Mouse (Mus musculus): ENCODE measurements at regions not wholly inside any gene's neighbourhood (a gene's known extent, or its start where the extent isn't known, plus 50 kb on each side); places are given as distances from the start of the nearest gene placed in this dataset.

DNA sequence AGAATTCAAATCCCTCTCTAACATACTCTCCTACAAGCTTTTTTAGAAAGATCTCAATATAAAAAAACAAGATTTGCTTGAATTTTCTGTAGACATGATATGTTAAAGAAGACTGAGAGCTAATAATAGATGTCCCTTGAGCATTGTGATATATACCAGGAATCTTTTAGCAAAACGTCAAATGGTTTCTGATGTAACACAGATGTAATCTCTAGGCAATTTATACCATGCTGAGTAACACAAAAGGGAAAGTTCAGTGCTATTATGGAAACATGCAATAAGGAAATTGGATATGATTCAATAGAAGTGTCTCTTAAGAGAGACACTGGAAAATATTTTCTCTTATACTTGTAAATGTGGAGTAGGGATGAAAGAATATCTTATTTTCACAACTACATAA, 434.8 kb upstream of the Fsip2 start:
- no peak for DNase-seq

DNA sequence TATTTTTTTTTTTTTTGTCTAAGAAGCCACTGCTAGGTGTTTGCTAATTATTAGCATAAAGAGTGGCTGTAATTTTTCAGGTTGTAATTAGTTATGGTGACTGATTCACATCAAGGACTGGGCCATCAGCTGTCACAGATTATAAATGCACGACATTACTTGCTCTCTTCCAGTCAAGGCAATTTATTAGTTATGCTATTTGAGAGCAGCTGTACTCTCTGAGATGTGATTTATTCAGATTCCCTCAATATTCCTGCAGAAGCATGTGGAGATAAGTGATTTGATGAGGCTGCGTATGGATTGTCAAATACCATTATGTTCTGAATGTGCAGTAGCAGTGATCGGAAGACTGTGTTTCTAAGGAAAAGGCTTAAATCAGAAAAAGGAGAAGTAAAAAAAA, 428.3 kb upstream of the Fsip2 start:
- no peak for DNase-seq

DNA sequence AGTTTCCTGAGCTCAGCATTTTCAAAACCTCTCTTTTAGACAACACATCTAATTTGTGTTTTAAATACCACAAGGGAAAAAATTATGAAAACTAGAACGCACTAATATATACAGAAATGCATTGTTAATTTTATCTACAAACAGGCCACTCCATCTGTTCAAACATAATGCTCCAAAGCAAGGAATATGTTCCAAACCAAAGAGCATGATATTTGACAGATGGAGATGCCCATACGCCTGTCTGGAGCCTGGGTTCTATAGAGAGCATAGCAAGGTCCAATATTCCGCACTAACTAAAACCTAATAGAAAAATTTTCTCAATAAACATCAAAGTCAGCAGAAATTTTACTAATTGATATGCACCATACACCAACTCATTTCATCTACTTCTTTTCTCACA, 423.5 kb upstream of the Fsip2 start:
- DNase-seq: peak in 1 of 2 experiments; percentile 39

DNA sequence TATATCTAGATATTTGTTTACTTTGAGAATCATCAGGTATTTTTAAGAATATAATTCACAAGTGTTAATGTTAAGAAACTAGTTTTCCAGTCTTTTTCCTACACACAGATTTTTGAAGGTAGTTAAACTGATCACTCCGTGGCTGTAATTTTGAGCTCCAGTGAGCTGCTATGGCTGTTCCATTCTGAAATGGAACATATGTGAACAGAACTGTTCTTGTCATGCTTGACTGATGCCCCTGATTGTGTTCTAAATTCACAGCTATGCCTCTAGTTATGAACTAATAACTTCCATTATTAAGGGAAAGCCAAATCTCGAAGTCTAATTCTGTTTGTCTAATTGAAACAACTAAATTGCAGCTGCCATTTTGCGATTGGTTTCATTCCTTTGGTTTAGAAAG, 404.5 kb upstream of the Fsip2 start:
- DNase-seq: no peak

DNA sequence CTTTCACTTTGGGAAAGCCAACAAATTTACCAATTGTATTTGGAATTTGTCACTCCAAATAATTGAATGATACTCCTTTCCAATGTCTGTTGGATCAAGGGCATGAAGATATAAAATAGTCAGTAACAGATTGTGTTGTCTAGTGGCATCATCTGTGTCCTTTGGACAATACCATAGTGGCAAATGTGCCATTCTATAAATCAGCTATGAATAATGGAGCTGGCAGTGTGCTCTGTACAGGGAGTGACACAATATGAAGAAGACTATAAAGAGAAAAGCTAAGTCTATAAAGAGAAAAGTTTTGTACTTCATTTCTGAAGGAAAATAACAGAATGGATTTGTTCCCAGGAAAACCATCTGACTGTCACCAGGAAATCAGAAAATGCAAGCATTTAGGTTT, 402.8 kb upstream of the Fsip2 start:
- no peak for DNase-seq

DNA sequence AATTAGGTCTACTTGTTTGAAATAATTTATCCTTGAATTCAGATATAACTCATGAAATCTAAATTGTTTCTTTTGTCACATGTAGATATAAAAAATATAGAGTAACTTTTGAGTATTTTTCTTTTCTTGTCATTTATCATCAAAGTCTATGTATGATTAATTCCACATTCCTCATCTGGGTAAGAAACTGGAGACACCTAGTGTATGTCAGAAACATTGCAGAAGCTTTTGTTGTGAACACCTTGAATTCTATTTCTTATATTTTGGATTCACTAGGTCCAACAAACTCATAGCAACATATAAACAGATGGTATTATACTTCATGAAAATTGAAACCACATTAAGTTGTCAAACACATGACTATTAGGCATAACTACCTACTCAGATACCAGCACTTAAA, 373.1 kb upstream of the Fsip2 start:
- peak in 1 of 2 experiments; percentile 4 for DNase-seq

DNA sequence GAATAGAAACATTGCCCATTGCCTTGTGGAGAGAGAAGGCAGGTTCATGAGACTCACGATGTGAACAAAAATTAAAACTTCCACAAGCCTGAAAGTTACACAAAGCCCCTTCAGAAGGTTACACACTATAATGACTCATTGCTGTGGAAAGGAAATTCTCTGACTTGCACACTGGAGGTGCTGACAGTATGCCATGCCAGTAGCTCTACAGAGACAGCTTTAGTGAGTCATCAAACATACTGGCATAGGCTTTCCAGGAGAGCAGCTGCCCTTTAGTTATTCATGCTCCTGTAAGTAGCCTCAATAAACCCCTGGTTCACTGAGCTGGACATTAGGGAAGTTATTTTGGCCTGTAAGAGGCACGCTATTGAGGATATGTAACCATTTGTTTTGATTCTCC, 371.3 kb upstream of the Fsip2 start:
- peak; percentile 7 to 9 for DNase-seq

DNA sequence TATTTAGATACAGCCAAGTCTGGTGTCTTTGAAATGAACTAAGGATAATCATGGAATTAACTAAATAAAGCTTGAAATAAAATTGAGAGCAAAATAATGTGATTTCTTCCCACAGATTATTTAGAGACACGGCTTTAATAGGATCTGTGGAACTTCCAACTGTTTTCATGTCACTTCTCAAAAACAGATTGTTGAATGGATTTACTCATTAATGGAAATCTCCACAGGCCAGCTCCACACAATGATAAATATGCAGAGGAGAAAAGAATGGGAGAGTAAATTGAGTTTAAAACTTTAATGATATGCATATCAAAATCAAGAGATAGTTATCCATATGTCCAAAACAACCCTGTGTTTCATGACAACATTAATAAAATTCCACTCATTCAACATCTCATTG, 369.6 kb upstream of the Fsip2 start:
- DNase-seq: no peak

DNA sequence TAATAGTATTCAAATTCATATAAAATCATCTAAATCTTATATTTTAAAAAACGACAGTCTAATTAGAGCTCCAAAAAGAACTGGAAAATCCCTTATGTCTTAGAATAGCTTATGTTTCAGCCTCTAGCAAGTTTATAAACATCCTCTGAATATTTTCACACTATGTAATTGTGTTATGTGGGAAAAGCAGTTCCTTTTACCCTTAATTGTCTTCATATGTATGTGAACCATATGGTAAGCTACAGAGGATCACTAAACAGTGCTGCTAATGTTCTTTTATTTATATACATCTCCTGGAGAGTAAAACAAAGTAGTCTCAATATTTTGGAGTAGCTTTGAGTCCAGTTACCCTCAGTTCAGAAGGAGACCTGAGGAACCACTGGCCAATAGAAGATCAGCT, 363.8 kb upstream of the Fsip2 start:
- DNase-seq: no peak

DNA sequence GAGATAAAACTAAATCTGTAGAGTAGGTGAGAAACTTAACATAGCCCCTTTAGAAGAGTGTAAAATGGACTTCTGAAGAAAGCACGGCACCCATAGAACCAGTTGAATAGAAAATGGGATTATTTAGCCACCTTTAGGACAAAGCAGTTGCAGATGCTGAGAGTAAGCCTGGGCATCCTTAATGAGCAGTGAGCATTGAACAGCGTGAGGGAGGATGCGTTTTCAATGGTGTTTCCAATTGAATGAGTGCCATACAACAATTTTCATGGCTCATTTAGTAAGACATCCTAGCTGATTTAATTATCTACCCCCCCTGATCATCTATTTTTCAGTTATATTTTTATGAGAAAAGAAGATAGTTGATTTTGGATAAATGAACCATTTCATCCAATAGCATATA, 327.2 kb upstream of the Fsip2 start:
- peak in 1 of 2 experiments; percentile 20 for DNase-seq

DNA sequence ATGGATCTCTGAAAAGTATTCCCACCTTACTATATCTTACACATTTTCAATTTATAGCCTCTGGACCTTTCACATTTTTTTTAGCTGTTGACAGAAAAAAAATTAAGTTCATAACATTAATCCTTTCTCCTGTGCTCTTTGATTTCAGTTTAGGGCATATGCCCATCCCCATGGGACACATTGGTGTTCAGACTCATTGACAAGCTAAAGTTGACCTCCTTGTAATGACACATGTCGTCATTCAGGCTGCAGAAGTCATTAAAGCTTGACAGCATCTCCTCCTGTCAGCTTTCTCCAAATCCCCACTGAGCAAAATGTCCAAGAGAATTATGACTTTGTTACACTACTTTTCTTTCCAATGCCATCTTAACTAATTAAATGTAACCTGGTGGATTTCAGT, 322.9 kb upstream of the Fsip2 start:
- no peak for DNase-seq

DNA sequence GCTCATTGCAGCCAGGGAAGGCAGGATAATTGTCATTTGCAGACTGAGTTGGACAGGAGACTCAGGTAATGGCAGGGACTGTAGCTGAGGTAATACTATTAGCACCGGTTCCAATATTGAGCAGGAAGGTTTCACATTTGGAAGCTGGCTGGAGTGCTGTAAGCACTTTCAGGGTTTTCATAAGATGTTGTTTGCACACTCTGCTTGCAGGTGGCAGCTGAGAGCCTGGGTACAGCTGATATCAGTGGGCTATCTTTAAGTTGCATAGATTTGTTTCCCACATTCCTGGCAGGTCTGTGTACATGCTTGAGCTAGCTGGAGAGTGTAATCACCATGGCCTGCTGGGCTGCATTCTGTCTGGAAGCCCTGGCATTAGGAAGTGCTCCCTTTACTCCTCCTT, 299.0 kb upstream of the Fsip2 start:
- DNase-seq: peak; percentile 16 to 59

Measured in cerebellum, postnatal 14 days (tissue).